Comparison of ENCODE assay signal across 20 mouse cellular contexts in genomic region chr6:54080518-54081285, GRCm38 (mm10). TPM values are rescaled to one million over a fixed set of nuclear protein-coding genes. Genes with fewer than 3 reads are reported as not detected.
DNase-seq lines count a peak whose midpoint lies in the region; ATAC-seq and TF ChIP-seq lines count a peak whose summit lies in the region.
"Had no signal": no experiment of that assay in that cellular context is flagged by ENCODE, and none has a peak within 500 bp of the region (broad histone marks: within the 10 kb centered on the region; RNA-seq: fewer than 3 reads in every experiment).

No protein-coding gene starts in this region.

- peaks cover 19% of the 10 kb centered on the region for H3K4me1 ChIP-seq in heart, embryonic 12.5 days (replicated peaks)
- H3K4me1 ChIP-seq: forebrain, embryonic 12.5 days; hindbrain, embryonic 12.5 days had no signal

- no peak overlapping the region for H3K4me2 ChIP-seq in heart, embryonic 12.5 days
- H3K4me2 ChIP-seq: embryonic facial prominence, embryonic 13.5 days; forebrain, embryonic 12.5 days; hindbrain, embryonic 12.5 days had no signal

- no peaks in the 10 kb centered on the region for H3K27me3 ChIP-seq in heart, embryonic 12.5 days (replicated peaks)
- H3K27me3 ChIP-seq: CH12.LX; embryonic facial prominence, embryonic 13.5 days; forebrain, embryonic 12.5 days; hindbrain, embryonic 12.5 days; Patski had no signal

- H3K4me3 ChIP-seq in gastrocnemius, adult 2 months = no peak overlapping the region
- H3K4me3 ChIP-seq in heart, embryonic 12.5 days = no peak overlapping the region
- H3K4me3 ChIP-seq: embryonic facial prominence, embryonic 13.5 days; forebrain, embryonic 12.5 days; hindbrain, embryonic 12.5 days had no signal

- H3K36me3 ChIP-seq in heart, embryonic 12.5 days = no peaks in the 10 kb centered on the region
- H3K36me3 ChIP-seq: embryonic facial prominence, embryonic 13.5 days; forebrain, embryonic 12.5 days; hindbrain, embryonic 12.5 days had no signal

- no peaks in the 10 kb centered on the region for H3K9me3 ChIP-seq in heart, embryonic 12.5 days (replicated peaks)
- H3K9me3 ChIP-seq: embryonic facial prominence, embryonic 13.5 days; forebrain, embryonic 12.5 days; hindbrain, embryonic 12.5 days had no signal

- H3K27ac ChIP-seq in gastrocnemius, adult 2 months = 0 out of 2 replicates have a peak overlapping the region, but pooled peaks have one; percentile 8
- no peak overlapping the region for H3K27ac ChIP-seq in heart, embryonic 12.5 days (ENCODE audit: poor library complexity, severe bottlenecking)
- H3K27ac ChIP-seq: embryonic facial prominence, embryonic 13.5 days; forebrain, embryonic 12.5 days; hindbrain, embryonic 12.5 days had no signal

- WGBS in heart, embryonic 12.5 days = 85% methylated on average over 15 of the region's 15 CpGs

- intact Hi-C loops in gastrocnemius, adult 2 months (cut with DNase I) = no loop called here
- intact Hi-C loops in gastrocnemius, postnatal 14 days (cut with DNase I; ENCODE audit: low total_unique reads) = no loop called here
- intact Hi-C loops in heart, postnatal 14 days (cut with DNase I) = no loop called here

- TF ChIP-seq CTCF in gastrocnemius, adult 2 months (IDR thresholded peaks at IDR 0.05) = no peak

- peak; percentile 74 for DNase-seq in cerebellum, adult 9-11 months
- DNase-seq in cerebellum, postnatal 4 days (ENCODE audit: low spot score in 2 of 2) = no peak
- no peak for DNase-seq in gastrocnemius, adult 2 months
- no peak for DNase-seq in gastrocnemius, postnatal 14 days
- DNase-seq in heart, postnatal 14 days = peak; percentile 33 to 50
- DNase-seq in left cerebral cortex, adult 8-10 months (ENCODE audit: low spot score in 2 of 2) = no peak
- DNase-seq: adrenal gland, postnatal 14 days; gastrocnemius, postnatal 25 days; kidney, adult 8-10 months had no signal

- no peak for ATAC-seq in heart, embryonic 12.5 days (ENCODE audit: insufficient number of reproducible peaks, low FRiP score)
- ATAC-seq: activated CD4-positive, CD25-positive, alpha-beta regulatory T cell, adult 4 months; forebrain, embryonic 16.5 days; hindbrain, embryonic 16.5 days; inflammation-experienced regulatory T-cells, adult 6 months; intestine, postnatal 0 days; Patski had no signal

- no peak overlapping the region for H3K9ac ChIP-seq in heart, embryonic 12.5 days
- H3K9ac ChIP-seq: embryonic facial prominence, embryonic 13.5 days; forebrain, embryonic 12.5 days; hindbrain, embryonic 12.5 days had no signal

RNA-seq across cellular contexts. Expression of gene Chn2, which starts 41.3 kb away (rescaled TPM):
- total RNA-seq in gastrocnemius, adult 2 months (2021) = 1 to 10 TPM; 1.0 to 1.3 TPM
- total RNA-seq in gastrocnemius, postnatal 14 days (2021) = 1 to 10 TPM; 3.8 to 5.2 TPM
- 1 to 10 TPM; 3.7 to 4.3 TPM for total RNA-seq in heart, postnatal 14 days (2021)
- polyA plus RNA-seq in heart, embryonic 12.5 days (2016; fragmentation: Nextera tagmentation; extraction: Ambion mirVana) = 7.6 and 12.4 TPM in 2 replicates
- total RNA-seq in left cerebral cortex, adult 8-10 months (2022) = 10 to 100 TPM; 46.0 to 51.8 (median 47.8) TPM
- total RNA-seq: CH12.LX had no signal

Comparison
In these comparisons a context has a peak if more than half of its experiments do, and no peak if none do; other contexts are left out.
1. DNase-seq: peak in cerebellum, adult 9-11 months (single experiment) and heart, postnatal 14 days (2 of 2); none in cerebellum, postnatal 4 days (0 of 2), gastrocnemius, adult 2 months (single experiment), gastrocnemius, postnatal 14 days (single experiment) and left cerebral cortex, adult 8-10 months (0 of 2).
2. RNA of gene Chn2, which starts 41.3 kb away (total RNA-seq): 46.0 to 51.8 TPM in left cerebral cortex, adult 8-10 months; 3.8 to 5.2 TPM in gastrocnemius, postnatal 14 days, 3.7 to 4.3 TPM in heart, postnatal 14 days and 1.0 to 1.3 TPM in gastrocnemius, adult 2 months; every median in the first group is over 4 times any median in the second.